Mouse (Mus musculus) heart, embryonic 12.5 days (tissue): ENCODE results near the gene Eif2s1. TPM values are rescaled to one million over a fixed set of nuclear protein-coding genes. Genes with fewer than 3 reads are reported as not detected.
"Not testable (repeated sequence)": the region's sequence is repeated elsewhere in the genome, so short reads cannot be mapped to it uniquely, and the experiment has no call there.

Source experiments
- ATAC-seq: fragments of 200-750 bp; cut with Nextera tagmentation; 2 replicates; pipeline ENCODE4 v1.8.0; 2017; ENCODE audit warnings: moderate TSS enrichment, moderate library complexity; ENCODE audit not compliant: insufficient number of reproducible peaks, low FRiP score
- H3K27ac ChIP-seq: fragments of 300-500 bp; sonication (generic); 2 replicates; pipeline ENCODE4 v1.5.1; 2016; ENCODE audit warnings: mild to moderate bottlenecking, moderate library complexity; ENCODE audit not compliant: poor library complexity, severe bottlenecking
- H3K27me3 ChIP-seq: fragments of 300-500 bp; sonication (generic); replicated peaks from 2 replicates; pipeline ENCODE4 v1.6.1; 2016; ENCODE audit warnings: mild to moderate bottlenecking, moderate library complexity
- H3K36me3 ChIP-seq: fragments of 300-500 bp; sonication (generic); 2 replicates; pipeline ENCODE4 v1.6.1; 2016; ENCODE audit warnings: mild to moderate bottlenecking, moderate library complexity
- H3K4me1 ChIP-seq: fragments of 300-500 bp; sonication (generic); replicated peaks from 2 replicates; pipeline ENCODE4 v1.6.1; 2016; ENCODE audit warnings: mild to moderate bottlenecking
- H3K4me2 ChIP-seq: fragments of 300-500 bp; sonication (generic); 2 replicates; pipeline ENCODE4 v1.6.1; 2016; ENCODE audit warnings: mild to moderate bottlenecking, moderate library complexity
- H3K4me3 ChIP-seq: fragments of 300-500 bp; sonication (generic); 2 replicates; pipeline ENCODE4 v1.5.1; 2016; ENCODE audit warnings: mild to moderate bottlenecking
- H3K9ac ChIP-seq: fragments of 300-500 bp; sonication (generic); 2 replicates; pipeline ENCODE4 v1.6.1; 2016; ENCODE audit warnings: mild to moderate bottlenecking, moderate library complexity
- H3K9me3 ChIP-seq: fragments of 300-500 bp; sonication (generic); replicated peaks from 2 replicates; pipeline ENCODE4 v1.6.1; 2016; ENCODE audit warnings: mild to moderate bottlenecking, moderate library complexity
- WGBS: fragments of 180-500 bp; shearing (Covaris S2); methylation state at CpG from one replicate; pipeline ENCODE4 v1.1.7; 2016; 5-methylcytosine and 5-hydroxymethylcytosine counted together
- polyA plus RNA-seq: library from polyadenylated mRNA; unstranded; fragments of >200 nt; fragmentation: Nextera tagmentation; extraction: Ambion mirVana; gene quantifications from 2 replicates; pipeline ENCODE4 v1.2.1, GENCODE M21; 2016

The Eif2s1 gene
- polyA plus RNA-seq, 1 experiment from 2014 or later = 160 TPM

DNA sequence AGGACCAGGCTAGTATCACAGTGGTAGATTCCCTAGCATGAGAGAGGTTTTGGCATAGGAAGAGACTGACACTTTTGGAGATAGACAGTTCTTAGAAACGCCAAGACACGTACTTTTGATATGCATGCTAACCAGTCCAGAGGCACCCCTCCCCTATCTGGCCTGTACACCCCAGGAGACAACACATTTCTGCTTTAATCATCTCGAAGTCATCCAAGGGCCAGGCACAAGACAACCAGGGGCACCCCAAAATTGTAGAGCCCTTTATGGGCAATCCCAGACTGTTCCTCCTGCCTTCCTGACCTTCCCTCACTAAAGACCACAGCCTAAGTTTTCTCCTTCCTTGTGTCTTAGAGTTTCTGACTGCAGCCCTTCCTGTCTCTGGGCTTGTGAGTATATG lies 53.9 kb downstream of the Eif2s1 start:
- H3K4me2 ChIP-seq = no peak overlapping the region
- peaks cover 19% of the 10 kb centered on the region for H3K4me1 ChIP-seq
- H3K27ac ChIP-seq = no peak overlapping the region
- H3K27me3 ChIP-seq = peaks cover 24% of the 10 kb centered on the region
- no peak overlapping the region for H3K9ac ChIP-seq
- ATAC-seq = no peak
- WGBS = 56% methylated on average over 3 of the region's 3 CpGs
- no peaks in the 10 kb centered on the region for H3K36me3 ChIP-seq
- H3K9me3 ChIP-seq = peaks cover 6% of the 10 kb centered on the region; the same call in 1 of the 2 replicates
- H3K4me3 ChIP-seq = no peak overlapping the region

DNA sequence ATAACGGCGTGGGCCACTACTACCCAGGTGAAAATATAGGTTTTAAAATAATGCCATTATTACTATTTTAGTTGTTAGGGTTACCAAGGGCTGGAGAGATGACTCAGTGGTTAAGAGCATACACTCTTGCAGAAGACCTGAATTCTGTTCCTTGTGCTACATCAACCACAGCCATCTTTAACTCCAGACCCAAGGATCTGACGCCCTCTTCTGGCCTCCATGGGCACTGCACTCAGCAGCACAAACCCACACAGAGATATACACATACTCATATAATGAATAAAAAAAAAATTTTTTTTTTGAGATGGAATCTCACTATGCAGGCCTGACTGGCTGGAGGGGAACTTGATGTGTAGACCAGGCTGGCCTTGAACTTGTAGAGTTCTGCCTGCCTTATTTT lies 54.7 kb downstream of the Eif2s1 start:
- H3K4me1 ChIP-seq = peaks cover 12% of the 10 kb centered on the region
- 69% methylated on average over 3 of the region's 3 CpGs for WGBS

GRCm38 (mm10) chr12:78918227-78919078 lies 56.8 kb downstream of the Eif2s1 start:
- no peak; the same call in 1 of the 2 replicates for ATAC-seq
- no peak overlapping the region for H3K4me3 ChIP-seq

More for the DNA sequence above, 54.7 kb downstream of the Eif2s1 start:
- no peaks in the 10 kb centered on the region for H3K36me3 ChIP-seq
- no peak overlapping the region for H3K27ac ChIP-seq
- H3K9me3 ChIP-seq = peaks cover 6% of the 10 kb centered on the region; the same call in 1 of the 2 replicates
- no peak overlapping the region for H3K4me2 ChIP-seq
- H3K27me3 ChIP-seq = peaks cover 19% of the 10 kb centered on the region
- no peak overlapping the region for H3K4me3 ChIP-seq
- no peak for ATAC-seq
- no peak overlapping the region for H3K9ac ChIP-seq

GRCm38 (mm10) chr12:78919079-78919712 lies 57.6 kb downstream of the Eif2s1 start:
- Histone ChIP-seq H3K4me2 (0 out of 2 replicates have a peak overlapping the region, but pooled peaks have one; percentile 6), H3K27me3 (peaks cover 3% of the 10 kb centered on the region; the same call in 1 of the 2 replicates), H3K36me3 (no peaks in the 10 kb centered on the region), H3K9ac (no peak overlapping the region), H3K9me3 (peaks cover 6% of the 10 kb centered on the region; the same call in 1 of the 2 replicates), H3K4me3 (no peak overlapping the region), H3K27ac (no peak overlapping the region), H3K4me1 (peaks cover 3% of the 10 kb centered on the region; the same call in 1 of the 2 replicates)
- WGBS = 35% methylated on average over 16 of the region's 16 CpGs
- 0 out of 2 replicates have a peak, but pooled peaks have one; percentile 30 for ATAC-seq

More at GRCm38 (mm10) chr12:78918227-78919078, 56.8 kb downstream of the Eif2s1 start:
- H3K9ac ChIP-seq = no peak overlapping the region
- whole genome bisulfite sequencing = 15% methylated on average over 11 of the region's 11 CpGs
- peaks cover 10% of the 10 kb centered on the region for H3K27me3 ChIP-seq
- H3K4me1 ChIP-seq = peaks cover 3% of the 10 kb centered on the region; the same call in 1 of the 2 replicates
- no peaks in the 10 kb centered on the region for H3K36me3 ChIP-seq
- no peak overlapping the region for H3K27ac ChIP-seq
- peak overlapping the region; percentile 52 for H3K4me2 ChIP-seq
- H3K9me3 ChIP-seq = peaks cover 6% of the 10 kb centered on the region; the same call in 1 of the 2 replicates

GRCm38 (mm10) chr12:78921421-78921820 lies 59.8 kb downstream of the Eif2s1 start:
- Histone ChIP-seq H3K27me3 (no peaks in the 10 kb centered on the region), H3K27ac (no peak overlapping the region), H3K9me3 (peaks cover 2% of the 10 kb centered on the region; the same call in 1 of the 2 replicates), H3K9ac (no peak overlapping the region), H3K4me2 (no peak overlapping the region), H3K4me1 (peaks cover 3% of the 10 kb centered on the region; the same call in 1 of the 2 replicates), H3K4me3 (no peak overlapping the region), H3K36me3 (no peaks in the 10 kb centered on the region)
- no peak for ATAC-seq
- 63% methylated on average over 4 of the region's 4 CpGs for WGBS

DNA sequence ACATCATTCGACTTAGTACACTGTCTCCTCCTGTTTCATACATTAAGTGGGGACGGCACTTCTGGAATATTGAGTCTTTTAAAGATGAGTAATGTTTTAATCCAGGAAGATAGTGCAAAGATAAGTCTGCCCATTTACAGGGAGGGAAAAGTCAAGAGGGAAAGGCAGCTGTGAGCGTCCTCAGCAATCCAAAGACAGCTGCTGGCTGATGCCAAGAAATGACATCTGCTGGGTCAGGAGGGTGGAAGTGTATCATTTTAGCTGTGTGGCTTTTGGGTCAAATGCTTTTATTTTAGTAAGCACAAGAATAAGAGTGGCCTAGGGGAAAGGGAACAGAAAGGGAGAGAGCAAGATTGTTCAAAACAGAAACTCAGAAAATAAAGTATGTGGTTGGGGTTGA lies 60.4 kb downstream of the Eif2s1 start:
- no peak overlapping the region for H3K4me3 ChIP-seq
- H3K36me3 ChIP-seq = no peaks in the 10 kb centered on the region
- ATAC-seq = no peak
- no peaks in the 10 kb centered on the region for H3K9me3 ChIP-seq
- H3K27ac ChIP-seq = no peak overlapping the region
- peaks cover 3% of the 10 kb centered on the region; the same call in 1 of the 2 replicates for H3K4me1 ChIP-seq
- 68% methylated on average over 3 of the region's 3 CpGs for WGBS
- no peak overlapping the region for H3K4me2 ChIP-seq
- no peak overlapping the region for H3K9ac ChIP-seq
- H3K27me3 ChIP-seq = 0 out of 2 replicates have a peak, but pooled peaks cover under 1% of the 10 kb centered on the region

GRCm38 (mm10) chr12:78922977-78923376 lies 61.4 kb downstream of the Eif2s1 start:
- not testable (repeated sequence) for H3K4me3 ChIP-seq, H3K36me3 ChIP-seq, H3K27me3 ChIP-seq, H3K27ac ChIP-seq, ATAC-seq, H3K9ac ChIP-seq, H3K4me1 ChIP-seq, H3K9me3 ChIP-seq, H3K4me2 ChIP-seq

- H3K4me3 ChIP-seq = no peak overlapping the region
- H3K9me3 ChIP-seq = no peaks in the 10 kb centered on the region
- H3K4me1 ChIP-seq = peaks cover under 1% of the 10 kb centered on the region; the same call in 1 of the 2 replicates
- no peaks in the 10 kb centered on the region for H3K36me3 ChIP-seq
- WGBS = 84% methylated on average over 7 of the region's 7 CpGs
- ATAC-seq = no peak
- no peak overlapping the region for H3K27ac ChIP-seq
- H3K27me3 ChIP-seq = 0 out of 2 replicates have a peak, but pooled peaks cover 6% of the 10 kb centered on the region
- H3K9ac ChIP-seq = no peak overlapping the region
- no peak overlapping the region for H3K4me2 ChIP-seq
Measured at GRCm38 (mm10) chr12:78923539-78924189, 62.0 kb downstream of the Eif2s1 start.

DNA sequence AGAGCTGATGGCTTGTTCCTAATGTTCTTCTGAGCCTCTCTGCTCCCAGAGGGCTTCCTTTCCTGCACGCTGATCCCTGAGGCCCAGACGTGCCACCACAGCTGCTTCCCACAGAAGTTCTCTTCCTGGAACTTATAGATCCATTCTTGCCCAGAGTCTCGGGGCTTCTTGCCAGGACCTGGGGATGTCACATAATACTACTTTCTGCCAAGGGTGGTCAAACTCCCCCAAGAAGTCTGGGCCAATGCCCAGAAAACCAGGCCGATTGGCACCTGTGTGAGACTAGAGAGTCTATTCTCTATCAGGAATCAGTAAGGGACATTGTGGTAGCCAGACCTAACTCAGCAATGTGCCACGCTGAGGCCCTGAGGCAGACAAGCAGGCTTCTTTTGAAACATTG lies 65.7 kb downstream of the Eif2s1 start:
- H3K4me1 ChIP-seq = peaks cover 6% of the 10 kb centered on the region; the same call in 1 of the 2 replicates
- no peak for ATAC-seq
- no peak overlapping the region for H3K27ac ChIP-seq
- H3K4me3 ChIP-seq = no peak overlapping the region
- H3K9ac ChIP-seq = no peak overlapping the region
- 76% methylated on average over 5 of the region's 5 CpGs for WGBS
- H3K9me3 ChIP-seq = no peaks in the 10 kb centered on the region
- H3K27me3 ChIP-seq = 0 out of 2 replicates have a peak, but pooled peaks cover 6% of the 10 kb centered on the region
- no peaks in the 10 kb centered on the region for H3K36me3 ChIP-seq
- H3K4me2 ChIP-seq = no peak overlapping the region

DNA sequence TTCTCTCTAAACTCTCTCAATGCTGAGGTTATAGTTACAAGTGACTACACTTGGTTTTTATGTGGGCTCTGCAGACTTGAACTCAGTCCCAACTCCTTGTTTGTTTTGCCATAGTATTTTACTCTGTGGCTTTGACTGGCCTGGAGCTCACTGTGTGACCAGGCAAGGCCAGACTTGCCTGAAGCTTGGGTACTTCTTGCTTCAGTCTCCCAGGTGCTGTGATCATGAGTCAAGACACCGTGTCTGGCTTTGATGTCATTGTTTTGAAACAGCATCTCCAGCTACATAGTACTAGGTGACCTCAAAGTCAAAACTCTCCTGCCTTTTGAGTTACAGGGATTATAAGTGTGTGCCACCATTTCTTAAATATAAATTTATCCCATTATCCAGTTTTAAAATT lies 68.3 kb downstream of the Eif2s1 start:
- Histone ChIP-seq H3K4me2 (no peak overlapping the region), H3K36me3 (no peaks in the 10 kb centered on the region), H3K27ac (no peak overlapping the region), H3K9ac (no peak overlapping the region), H3K4me1 (peaks cover 19% of the 10 kb centered on the region; the same call in 1 of the 2 replicates), H3K9me3 (no peaks in the 10 kb centered on the region), H3K4me3 (no peak overlapping the region), H3K27me3 (0 out of 2 replicates have a peak, but pooled peaks cover 6% of the 10 kb centered on the region)
- WGBS = 70% methylated on average over 1 of the region's 1 CpGs
- no peak for ATAC-seq
